Mouse (Mus musculus): ENCODE data around the gene Hoxb7. TPM values are rescaled to one million over a fixed set of nuclear protein-coding genes. Genes with fewer than 3 reads are reported as not detected.
A peak's percentile ranks its signal among the peaks of the same experiment; 100 is the strongest.

Hoxb7 gene
- under 1 TPM in 1 of 2 experiments, not detected in 1; 0.24 TPM for total RNA-seq (2021)

DNA sequence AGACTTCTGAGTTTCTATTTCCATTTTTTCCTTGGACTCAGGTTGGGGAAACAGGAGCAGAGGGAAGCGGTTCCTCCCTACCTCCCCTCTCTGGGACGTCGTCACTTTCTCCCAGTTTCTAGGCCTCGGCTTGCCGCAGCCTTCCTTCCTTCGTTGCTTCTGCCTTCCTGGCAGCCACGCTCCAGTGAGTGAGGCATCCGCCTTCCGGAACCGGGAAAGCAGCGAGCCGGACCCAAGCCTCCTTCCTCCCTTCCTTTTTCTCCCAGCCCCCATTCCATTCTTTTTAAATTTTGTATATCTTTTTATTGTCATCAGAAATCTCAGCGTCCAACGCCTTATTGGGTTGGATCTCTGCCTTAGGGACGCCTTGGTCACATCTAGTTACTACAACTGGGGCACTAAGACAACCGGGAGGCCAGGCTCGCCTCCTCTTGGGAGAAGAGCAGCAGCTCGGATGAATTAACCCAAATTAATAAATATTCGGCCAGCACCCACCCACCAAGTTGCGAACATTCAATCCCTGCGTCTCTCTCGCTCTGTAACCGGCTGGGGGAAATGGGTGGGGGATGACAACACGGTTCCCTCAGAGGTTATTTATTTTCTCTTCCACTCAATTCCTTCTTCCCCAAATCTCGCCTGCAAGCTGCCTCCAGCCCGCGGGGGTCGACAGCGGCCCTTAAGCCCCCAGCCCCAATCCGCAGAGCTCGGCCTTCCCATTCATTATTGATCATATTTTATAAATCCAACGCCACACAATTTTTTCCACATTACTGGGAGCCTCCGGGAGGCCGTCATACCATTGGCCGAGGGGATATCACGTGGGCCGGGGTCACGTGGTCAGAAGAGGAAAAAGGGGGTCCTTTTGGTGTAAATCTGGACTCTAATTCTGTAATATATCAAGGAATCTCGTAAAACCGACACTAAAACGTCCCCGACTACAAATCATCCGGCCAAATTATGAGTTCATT is at the start of gene Hoxb7:
TSS of gene Hoxb7 (plus strand) at position 853 of the 968 bp plus-strand sequence.
- DNase-seq: no peak

GRCm38 (mm10) chr11:96240211-96240610 is 46.2 kb upstream of the Hoxb7 start:
- peak; percentile 67 for DNase-seq

- DNase-seq: no peak
Measured at GRCm38 (mm10) chr11:96250901-96251300, 35.5 kb upstream of the Hoxb7 start.

- no peak for DNase-seq
Measured at GRCm38 (mm10) chr11:96251480-96252031, 34.9 kb upstream of the Hoxb7 start.

DNA sequence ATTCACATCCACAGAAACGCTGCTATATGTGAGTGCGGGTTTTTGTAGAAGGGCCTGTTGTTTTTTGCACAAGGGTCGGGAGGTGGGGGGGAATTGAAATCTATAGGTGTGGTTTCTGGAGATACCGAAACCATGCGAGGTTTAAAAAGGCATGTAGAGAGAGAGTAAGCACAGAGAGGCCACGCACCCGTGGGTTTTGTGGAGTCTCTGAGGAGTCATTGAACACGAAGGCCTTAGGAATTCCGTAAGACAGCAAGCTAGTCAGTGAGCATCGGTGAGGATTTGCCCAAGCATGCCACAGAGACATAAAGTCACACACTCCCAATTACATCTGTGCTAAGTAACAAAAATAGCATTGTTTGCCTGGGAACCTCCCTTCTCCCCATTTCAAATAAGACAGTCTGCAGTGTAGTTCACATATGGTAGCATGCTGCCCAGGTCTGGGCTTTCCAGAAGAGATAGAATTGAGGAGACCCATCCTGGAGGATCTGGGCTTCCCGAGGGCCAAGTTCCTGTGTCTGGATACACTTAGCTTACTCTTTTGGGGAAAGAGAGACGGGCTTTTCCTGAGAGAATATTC is 33.8 kb upstream of the Hoxb7 start:
- no peak for DNase-seq

- DNase-seq: no peak
Measured at GRCm38 (mm10) chr11:96254221-96254620, 32.2 kb upstream of the Hoxb7 start.

DNA sequence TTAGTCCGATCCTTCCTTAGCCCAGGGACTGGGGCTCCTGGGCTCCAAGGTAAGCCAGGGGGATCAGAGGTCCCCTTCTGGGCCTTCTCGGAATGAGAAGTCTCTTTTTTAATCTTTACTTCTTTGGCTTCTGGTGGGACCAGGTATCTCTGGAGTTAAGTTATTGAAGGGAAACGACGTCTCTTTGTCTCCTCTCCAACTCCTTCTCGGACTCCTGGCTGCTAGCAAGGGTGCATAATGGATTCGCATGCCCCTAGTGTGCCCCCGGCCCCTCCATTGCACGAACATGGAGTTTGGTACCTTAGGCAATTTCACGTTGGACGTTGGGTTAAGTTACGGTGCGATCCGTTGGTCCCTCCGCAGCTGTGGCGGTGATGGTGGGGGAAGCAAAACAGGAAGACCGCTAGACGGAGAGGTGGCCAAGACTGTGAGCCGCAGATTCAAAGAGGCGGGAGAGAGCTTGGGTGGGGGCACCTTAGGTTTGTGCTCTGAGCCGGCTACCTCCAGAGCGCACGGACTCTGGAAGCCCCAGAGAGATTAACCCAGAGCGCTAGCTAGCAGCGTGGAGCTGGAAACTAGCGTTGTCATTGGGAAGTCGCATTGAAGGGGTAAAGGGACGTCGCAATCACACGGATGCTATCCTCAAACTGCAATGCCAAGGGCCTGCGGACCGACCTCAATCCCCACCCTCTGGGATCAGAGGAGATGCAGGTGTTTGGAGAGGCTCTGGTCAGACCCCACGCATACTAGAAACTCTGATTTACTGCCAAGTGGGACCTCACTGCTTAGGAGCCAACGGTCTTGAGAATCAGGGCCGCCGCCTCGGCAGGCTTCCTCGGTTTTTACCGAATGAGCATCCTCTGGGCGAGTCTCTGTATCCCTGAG is 31.1 kb upstream of the Hoxb7 start:
- no peak for DNase-seq

DNA sequence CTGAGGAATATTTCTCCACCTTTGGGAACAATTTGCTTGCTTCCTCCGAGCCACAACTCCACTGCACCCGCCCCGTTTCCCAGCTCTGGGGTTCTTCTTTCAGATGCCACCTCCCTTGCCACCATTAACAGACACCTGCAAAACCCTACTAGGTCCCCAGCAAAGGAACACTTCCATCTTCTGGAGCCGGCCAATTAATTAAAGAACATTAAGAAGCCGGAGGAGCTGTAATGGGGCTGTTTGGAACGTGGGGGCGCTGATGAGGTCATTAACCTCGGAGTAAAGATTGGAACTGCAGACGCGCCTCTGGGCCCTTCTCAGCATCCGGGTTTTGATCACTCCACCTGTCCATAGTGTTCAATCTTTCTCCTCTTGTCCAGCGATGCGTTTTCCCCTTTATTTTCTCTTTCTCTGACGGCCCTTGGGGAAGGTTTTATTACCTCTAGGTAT is 30.4 kb upstream of the Hoxb7 start:
- DNase-seq: no peak

DNA sequence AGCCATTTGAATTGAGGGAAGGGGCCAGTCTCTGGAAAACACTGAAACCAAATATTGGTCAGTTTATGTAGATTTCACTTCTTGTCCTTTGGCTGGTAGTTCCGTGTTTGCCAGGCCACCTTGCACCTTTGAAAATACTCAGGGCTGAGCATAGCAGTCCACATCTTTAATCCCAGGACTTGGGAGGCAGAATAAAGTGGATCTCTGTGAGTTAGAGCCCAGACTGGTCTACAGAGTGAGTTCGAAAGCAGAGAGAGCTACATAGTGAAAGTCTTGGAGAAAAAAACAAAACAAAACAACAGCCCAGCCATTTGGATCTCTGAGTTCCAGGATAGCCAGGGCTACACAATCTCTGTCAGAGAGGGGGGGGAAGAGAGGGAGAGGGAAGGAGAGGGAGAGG is 29.3 kb upstream of the Hoxb7 start:
- DNase-seq: no peak

DNA sequence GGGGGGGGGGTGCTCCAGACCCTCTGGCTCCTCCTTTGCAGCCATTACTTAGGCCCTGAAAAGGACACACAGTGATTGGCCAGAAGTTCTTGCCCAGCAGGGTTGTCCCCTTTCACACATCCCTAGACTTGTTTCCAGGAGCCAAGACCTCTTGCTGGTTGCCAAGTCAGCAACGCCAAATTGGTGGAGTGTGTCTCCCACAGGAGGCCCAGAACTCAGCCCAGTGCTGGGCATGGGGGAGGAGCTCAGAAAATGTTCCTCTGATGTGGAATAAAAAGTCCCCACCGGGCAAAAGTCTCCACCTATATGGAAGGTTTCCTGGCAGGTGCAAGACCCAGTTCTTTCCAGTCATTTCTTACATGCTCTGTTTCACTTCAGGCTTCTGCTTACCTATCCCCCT is 27.4 kb upstream of the Hoxb7 start:
- no peak for DNase-seq

- DNase-seq: no peak
Measured at GRCm38 (mm10) chr11:96259511-96259910, 26.9 kb upstream of the Hoxb7 start.

DNA sequence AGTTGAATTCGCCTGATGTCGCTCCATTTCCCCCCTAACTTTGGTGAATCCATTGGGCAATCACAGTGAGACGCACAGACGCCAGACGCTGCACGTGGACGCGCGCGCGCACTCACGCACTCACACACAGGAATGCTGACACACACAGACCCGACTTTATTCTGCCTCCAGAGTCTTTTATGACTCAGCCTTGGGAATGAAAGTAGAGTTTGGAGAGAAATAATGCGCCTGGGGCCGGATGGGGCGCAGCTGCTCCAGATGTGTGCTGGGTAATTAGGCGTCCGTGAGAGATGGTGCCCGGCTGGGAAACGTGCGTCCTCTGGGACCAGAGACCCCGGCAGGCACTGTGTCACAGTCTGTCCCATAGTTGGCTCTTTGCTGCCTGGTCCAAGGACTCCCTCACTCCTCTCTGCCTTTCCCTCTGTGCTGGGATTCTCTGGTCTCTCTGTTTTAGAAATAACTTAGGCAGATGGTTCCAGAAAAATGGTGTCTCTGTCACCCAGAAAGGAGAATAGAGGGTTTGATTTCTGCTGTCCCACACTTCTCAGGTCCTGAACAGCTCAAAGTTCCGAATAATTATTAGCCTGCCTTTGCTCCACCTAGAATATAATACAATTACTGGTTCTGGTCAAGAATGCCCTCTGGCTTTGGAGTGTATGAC is 26.0 kb upstream of the Hoxb7 start:
- no peak for DNase-seq

DNA sequence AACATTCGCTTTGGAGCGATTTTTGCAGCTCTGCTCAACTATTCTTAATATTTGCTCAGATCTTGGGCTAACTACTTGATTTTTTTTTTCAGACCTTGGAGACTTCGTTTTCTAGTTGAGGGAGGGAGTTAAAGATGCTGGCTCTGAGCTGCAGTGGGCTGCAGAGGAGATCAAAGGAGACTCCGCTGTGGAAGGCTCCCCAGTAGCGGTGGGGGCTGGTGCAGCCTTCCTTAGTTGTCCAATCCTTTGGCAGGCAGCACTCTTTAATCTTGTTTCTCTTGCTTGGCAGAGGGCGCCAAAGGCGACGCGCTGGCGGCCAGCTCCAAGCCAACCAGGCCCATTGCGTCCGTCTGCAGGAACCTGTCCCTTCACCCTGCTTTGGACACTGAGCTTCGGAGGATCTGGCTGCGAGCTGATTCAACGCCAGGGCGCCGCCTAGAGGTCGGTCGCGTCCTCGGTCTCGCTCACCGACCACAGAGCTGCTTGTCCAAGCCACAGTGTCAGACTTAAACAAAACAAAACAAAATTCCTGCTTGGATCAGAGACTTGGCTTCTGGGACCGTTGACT is 25.0 kb upstream of the Hoxb7 start:
- peak; percentile 82 for DNase-seq

GRCm38 (mm10) chr11:96262262-96262830 is 24.1 kb upstream of the Hoxb7 start:
- DNase-seq: no peak

DNA sequence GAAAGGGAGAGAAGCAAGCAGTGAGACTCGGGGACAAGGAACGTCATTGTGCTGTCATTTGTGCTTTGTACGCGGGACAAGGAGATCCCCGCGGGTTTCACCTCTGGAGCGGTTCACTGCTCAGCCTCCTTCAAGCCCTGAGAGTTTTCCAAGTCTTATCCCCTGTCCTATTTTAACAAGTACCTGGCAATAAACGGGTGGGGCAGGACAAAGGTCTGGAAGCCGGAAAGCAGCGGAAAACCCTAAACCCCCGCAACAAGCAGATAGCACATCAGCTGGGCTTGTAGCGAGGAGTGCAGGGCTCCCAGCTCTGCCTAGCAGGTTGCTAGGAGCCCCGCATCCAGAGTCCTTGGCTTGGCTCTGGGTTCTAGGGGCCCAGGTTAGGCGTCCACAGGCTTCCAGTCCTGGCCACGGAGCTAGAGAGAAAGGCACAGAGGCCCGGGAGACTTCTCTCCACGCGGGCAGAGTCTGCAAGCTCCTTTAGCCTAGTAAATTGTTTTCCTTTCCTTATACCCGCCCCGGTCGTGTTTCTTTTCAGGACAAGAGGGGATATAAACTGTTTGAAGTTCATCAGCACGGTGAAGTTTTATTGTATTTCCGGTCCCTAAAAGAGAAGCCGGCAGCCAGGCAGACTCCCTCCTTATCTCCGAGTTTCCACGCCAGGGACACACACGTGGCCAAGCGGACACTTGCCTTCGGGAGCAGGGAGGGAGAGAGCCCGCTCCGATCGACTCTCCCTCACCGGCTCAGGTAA is 22.6 kb upstream of the Hoxb7 start:
- DNase-seq: no peak

DNA sequence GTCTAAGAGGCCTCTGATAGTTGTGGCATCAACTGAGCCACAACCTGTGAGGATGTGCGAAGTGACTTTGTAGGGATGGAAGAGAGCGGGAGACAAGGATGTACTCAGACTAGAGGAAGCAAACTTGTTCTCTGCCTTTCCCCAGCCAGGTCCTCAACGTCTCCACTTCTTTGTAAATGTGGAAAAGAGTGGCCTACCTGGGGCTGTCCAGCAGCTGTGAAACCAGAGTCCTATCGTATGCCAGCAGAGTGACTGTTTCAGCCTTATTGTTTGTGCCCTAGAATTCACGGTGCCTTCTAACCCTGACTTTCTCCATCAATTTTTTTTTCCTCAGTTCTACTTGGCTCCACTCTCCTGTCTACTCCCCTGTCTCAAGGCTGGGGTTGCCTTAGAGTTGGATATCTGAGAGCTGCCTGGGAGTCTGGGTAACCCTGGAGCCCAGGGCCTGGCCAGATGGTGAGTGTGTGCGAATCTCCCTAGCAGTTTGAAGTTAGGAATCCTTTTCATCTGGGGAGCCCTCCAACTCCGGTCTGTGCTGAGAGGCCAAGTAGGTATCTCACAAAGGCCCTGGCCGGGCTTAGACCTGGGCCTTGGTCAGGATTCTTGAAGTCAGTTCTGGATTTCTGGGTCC is 21.9 kb upstream of the Hoxb7 start:
- no peak for DNase-seq

DNA sequence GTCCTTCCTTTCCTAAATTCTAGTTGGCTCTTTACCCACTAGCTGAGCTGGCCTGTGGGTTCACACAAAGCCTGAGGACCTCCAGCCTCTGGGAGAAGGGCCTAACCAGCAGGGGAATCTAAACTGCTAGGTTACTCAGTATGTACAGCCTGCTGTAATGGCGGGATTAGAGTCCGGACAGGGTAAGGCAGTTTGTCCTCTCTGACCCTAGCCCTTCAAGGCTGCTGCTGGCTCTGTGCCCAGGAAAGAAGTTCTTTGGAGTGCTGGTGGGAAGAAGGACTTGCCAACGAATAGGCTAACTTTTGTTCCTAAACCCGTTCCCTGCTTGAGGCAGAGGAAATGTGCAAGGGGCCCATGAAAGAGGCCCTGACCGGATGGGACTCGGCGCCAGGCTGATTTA is 20.5 kb upstream of the Hoxb7 start:
- DNase-seq: no peak

DNA sequence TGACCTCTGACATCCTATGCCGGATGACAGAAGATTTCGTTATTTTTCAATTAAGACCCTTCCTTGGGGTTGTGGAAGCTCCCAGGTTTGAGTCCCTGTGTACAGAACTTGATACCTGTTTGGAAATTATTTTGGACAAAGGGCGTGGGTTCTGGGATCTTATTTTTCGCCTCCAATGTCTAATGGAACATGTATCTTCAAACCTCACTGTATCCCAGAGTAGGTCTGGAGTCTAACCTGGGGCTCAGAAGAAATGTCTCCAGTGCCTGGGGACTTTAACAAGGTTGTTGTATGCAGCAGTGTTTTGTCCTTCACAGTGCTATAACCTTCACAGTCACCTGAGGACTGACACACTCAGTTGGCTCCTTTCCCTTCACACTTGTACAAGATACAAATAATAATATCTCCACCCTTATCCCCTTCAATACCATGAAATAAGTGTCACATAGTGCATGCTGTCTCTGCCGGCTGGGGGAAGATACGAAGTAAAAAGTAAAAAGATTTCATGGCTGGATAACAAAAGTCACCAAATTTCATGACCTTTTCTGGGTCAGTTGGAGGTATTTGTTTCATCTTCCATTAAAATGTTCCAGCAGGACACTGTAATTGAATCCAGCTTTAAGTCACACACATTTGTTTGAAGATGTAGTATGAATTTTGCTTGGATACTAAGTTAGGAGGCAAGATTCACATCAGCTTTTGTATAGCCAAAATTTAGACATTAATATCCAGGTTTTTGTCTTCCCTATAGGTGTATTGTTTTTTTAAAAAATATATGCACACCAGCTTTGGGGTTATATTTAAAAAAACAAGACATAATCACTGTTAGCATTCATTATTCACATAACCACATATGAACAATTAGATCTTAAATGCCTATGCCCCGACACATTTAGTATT is 19.2 kb upstream of the Hoxb7 start:
- no peak for DNase-seq
